In genomic region chr4:97628881-97629605, GRCm38 (mm10) we compare ENCODE assay signal across 8 mouse cellular contexts.
DNase-seq lines count a peak whose midpoint lies in the region; ATAC-seq lines count a peak whose summit lies in the region.

No protein-coding gene starts in this region.

- 22% methylated on average over 14 of the region's 14 CpGs for WGBS in embryonic facial prominence, embryonic 15.5 days
- WGBS in hindbrain, embryonic 16.5 days, result 33% methylated on average over 14 of the region's 14 CpGs
- 33% methylated on average over 14 of the region's 14 CpGs for WGBS in neural tube, embryonic 11.5 days

- peaks cover 21% of the 10 kb centered on the region for H3K4me1 ChIP-seq in embryonic facial prominence, embryonic 15.5 days
- H3K4me1 ChIP-seq in hindbrain, embryonic 16.5 days (ENCODE audit: control insufficient read depth, insufficient read depth, low read depth, low read length), result peaks cover 5% of the 10 kb centered on the region
- H3K4me1 ChIP-seq in neural tube, embryonic 11.5 days (ENCODE audit: control insufficient read depth, insufficient read depth, low read length), result no peaks in the 10 kb centered on the region

- ATAC-seq in embryonic facial prominence, embryonic 15.5 days (ENCODE audit: insufficient number of reproducible peaks, low FRiP score, low TSS enrichment, low read depth), result peak; percentile 79
- peak; percentile 69 for ATAC-seq in hindbrain, embryonic 16.5 days
- ATAC-seq in neural tube, embryonic 11.5 days (ENCODE audit: insufficient read depth, low FRiP score, low TSS enrichment), result no peak; the same call in 1 of the 2 replicates
- no peak for ATAC-seq in erythroblast, adult 5-6 weeks (replicated peaks; ENCODE audit: low FRiP score, poor library complexity, severe bottlenecking)

- DNase-seq in kidney, postnatal 10 days, result peak; percentile 24
- no peak for DNase-seq in kidney, adult 18-20 months
- peak; percentile 57 for DNase-seq in neural tube, embryonic 11.5 days (ENCODE audit: low spot score)
- DNase-seq in spleen, postnatal 14 days (ENCODE audit: low spot score in 2 of 2), result no peak
- no peak for DNase-seq in adipocyte (ENCODE audit: low spot score)

- no peaks in the 10 kb centered on the region for H3K9me3 ChIP-seq in embryonic facial prominence, embryonic 15.5 days (replicated peaks)
- H3K9me3 ChIP-seq in hindbrain, embryonic 16.5 days (ENCODE audit: control insufficient read depth, low read length), result no peaks in the 10 kb centered on the region
- no peaks in the 10 kb centered on the region for H3K9me3 ChIP-seq in neural tube, embryonic 11.5 days (ENCODE audit: control insufficient read depth, low read length)

- H3K27ac ChIP-seq in embryonic facial prominence, embryonic 15.5 days (replicated peaks), result no peak overlapping the region
- H3K27ac ChIP-seq in hindbrain, embryonic 16.5 days (ENCODE audit: low read depth, low read length), result no peak overlapping the region
- no peak overlapping the region for H3K27ac ChIP-seq in neural tube, embryonic 11.5 days (ENCODE audit: low read depth, low read length)

- H3K36me3 ChIP-seq in embryonic facial prominence, embryonic 15.5 days, result no peaks in the 10 kb centered on the region
- no peaks in the 10 kb centered on the region for H3K36me3 ChIP-seq in hindbrain, embryonic 16.5 days (ENCODE audit: control insufficient read depth, insufficient read depth, low read length)
- H3K36me3 ChIP-seq in neural tube, embryonic 11.5 days (ENCODE audit: control insufficient read depth, insufficient read depth, low read length), result no peaks in the 10 kb centered on the region

- no peaks in the 10 kb centered on the region for H3K27me3 ChIP-seq in embryonic facial prominence, embryonic 15.5 days
- no peaks in the 10 kb centered on the region for H3K27me3 ChIP-seq in hindbrain, embryonic 16.5 days (replicated peaks; ENCODE audit: control insufficient read depth, insufficient read depth, low read length)
- H3K27me3 ChIP-seq in neural tube, embryonic 11.5 days (ENCODE audit: control insufficient read depth, insufficient read depth, low read length), result no peaks in the 10 kb centered on the region

- H3K4me2 ChIP-seq in embryonic facial prominence, embryonic 15.5 days (replicated peaks), result no peak overlapping the region
- H3K4me2 ChIP-seq in hindbrain, embryonic 16.5 days (ENCODE audit: low read length), result no peak overlapping the region
- H3K4me2 ChIP-seq in neural tube, embryonic 11.5 days (ENCODE audit: low read depth), result no peak overlapping the region

- H3K4me3 ChIP-seq in embryonic facial prominence, embryonic 15.5 days (replicated peaks), result no peak overlapping the region
- H3K4me3 ChIP-seq in hindbrain, embryonic 16.5 days (ENCODE audit: low read length), result no peak overlapping the region
- H3K4me3 ChIP-seq in neural tube, embryonic 11.5 days (ENCODE audit: low read depth, low read length), result no peak overlapping the region

- H3K9ac ChIP-seq in embryonic facial prominence, embryonic 15.5 days, result no peak overlapping the region
- H3K9ac ChIP-seq in hindbrain, embryonic 16.5 days (ENCODE audit: low read depth, low read length), result no peak overlapping the region
- H3K9ac ChIP-seq in neural tube, embryonic 11.5 days (ENCODE audit: low read length), result no peak overlapping the region

Comparison
In these comparisons a context has a peak if more than half of its experiments do, and no peak if none do; other contexts are left out.
1. DNase-seq: peak in kidney, postnatal 10 days (single experiment) and neural tube, embryonic 11.5 days (single experiment); none in kidney, adult 18-20 months (single experiment), spleen, postnatal 14 days (0 of 2) and adipocyte (single experiment).
2. ATAC-seq: peak in embryonic facial prominence, embryonic 15.5 days (single experiment) and hindbrain, embryonic 16.5 days (single experiment); none in neural tube, embryonic 11.5 days (single experiment) and erythroblast, adult 5-6 weeks (single experiment).